Mouse (Mus musculus) midbrain, embryonic 11.5 days (tissue): ENCODE results near the gene Arl4a. TPM values are rescaled to one million over a fixed set of nuclear protein-coding genes. Genes with fewer than 3 reads are reported as not detected.

Experiments
- ATAC-seq: fragments of 200-750 bp; cut with Nextera tagmentation; 2 replicates; pipeline ENCODE4 v1.8.0; 2017; ENCODE audit warnings: moderate TSS enrichment, moderate library complexity; ENCODE audit not compliant: low FRiP score
- DNase-seq: peaks from one replicate; pipeline ENCODE4 v3.0.0; 2015; ENCODE audit warnings: low spot score; ENCODE audit errors: missing footprints
- H3K27ac ChIP-seq: fragments of 300-500 bp; sonication (generic); 2 replicates; pipeline ENCODE4 v1.5.1; 2014; ENCODE audit warnings: low read depth, low read length
- H3K27me3 ChIP-seq: fragments of 300-500 bp; sonication (generic); 2 replicates; pipeline ENCODE4 v1.6.1; 2014; ENCODE audit warnings: mild to moderate bottlenecking, low read length, moderate library complexity, mixed read lengths; ENCODE audit not compliant: control insufficient read depth, insufficient read depth
- H3K36me3 ChIP-seq: fragments of 300-500 bp; sonication (generic); 2 replicates; pipeline ENCODE4 v1.6.1; 2014; ENCODE audit warnings: mild to moderate bottlenecking, low read length, moderate library complexity, mixed read lengths; ENCODE audit not compliant: control insufficient read depth, insufficient read depth
- H3K4me1 ChIP-seq: fragments of 300-500 bp; sonication (generic); 2 replicates; pipeline ENCODE4 v1.6.1; 2014; ENCODE audit warnings: low read length; ENCODE audit not compliant: control insufficient read depth, insufficient read depth
- H3K4me2 ChIP-seq: fragments of 300-500 bp; sonication (generic); 2 replicates; pipeline ENCODE4 v1.6.1; 2014; ENCODE audit warnings: mild to moderate bottlenecking, moderate library complexity
- H3K4me3 ChIP-seq: fragments of 300-500 bp; sonication (generic); 2 replicates; pipeline ENCODE4 v1.5.1; 2014; ENCODE audit warnings: low read depth, low read length
- H3K9ac ChIP-seq: fragments of 300-500 bp; sonication (generic); 2 replicates; pipeline ENCODE4 v1.6.1; 2014; ENCODE audit warnings: low read length
- H3K9me3 ChIP-seq: fragments of 300-500 bp; sonication (generic); 2 replicates; pipeline ENCODE4 v1.6.1; 2016; ENCODE audit warnings: low read length; ENCODE audit not compliant: control insufficient read depth
- WGBS: fragments of 180-500 bp; shearing (Covaris S2); extraction: QIAGEN DNeasy Blood & Tissue Kit; methylation state at CpG from one replicate; pipeline ENCODE4 v1.1.7; 2014; 5-methylcytosine and 5-hydroxymethylcytosine counted together
- polyA plus RNA-seq: library from polyadenylated mRNA; unstranded; fragments of >200 nt; fragmentation: Nextera tagmentation; extraction: Ambion mirVana; gene quantifications from 2 replicates; pipeline ENCODE4 v1.2.1, GENCODE M21; 2014

The Arl4a gene
- polyA plus RNA-seq, 1 experiment from 2014 or later = 94.7 TPM

- WGBS = 82% methylated on average over 5 of the region's 5 CpGs
- Histone ChIP-seq H3K4me2 (no peak overlapping the region), H3K27me3 (no peaks in the 10 kb centered on the region), H3K9ac (no peak overlapping the region), H3K36me3 (no peaks in the 10 kb centered on the region), H3K27ac (no peak overlapping the region), H3K9me3 (no peaks in the 10 kb centered on the region), H3K4me1 (peaks cover 20% of the 10 kb centered on the region), H3K4me3 (no peak overlapping the region)
- ATAC-seq (no peak), DNase-seq (no peak)
Measured at GRCm38 (mm10) chr12:39996015-39996414, 41.8 kb downstream of the Arl4a start.

GRCm38 (mm10) chr12:39995609-39996008 is 42.2 kb downstream of the Arl4a start:
- H3K4me3 ChIP-seq = no peak overlapping the region
- H3K4me2 ChIP-seq = no peak overlapping the region
- no peaks in the 10 kb centered on the region for H3K27me3 ChIP-seq
- no peaks in the 10 kb centered on the region for H3K36me3 ChIP-seq
- DNase-seq = no peak
- H3K9me3 ChIP-seq = no peaks in the 10 kb centered on the region
- no peak overlapping the region for H3K27ac ChIP-seq
- H3K4me1 ChIP-seq = peaks cover 20% of the 10 kb centered on the region
- H3K9ac ChIP-seq = no peak overlapping the region
- no peak for ATAC-seq
- WGBS = 69% methylated on average over 1 of the region's 1 CpGs

GRCm38 (mm10) chr12:39992767-39993302 is 45.0 kb downstream of the Arl4a start:
- ATAC-seq = no peak
- Histone ChIP-seq H3K36me3 (no peaks in the 10 kb centered on the region), H3K4me1 (peaks cover 8% of the 10 kb centered on the region), H3K4me2 (no peak overlapping the region), H3K4me3 (no peak overlapping the region), H3K27me3 (no peaks in the 10 kb centered on the region), H3K27ac (no peak overlapping the region), H3K9ac (no peak overlapping the region), H3K9me3 (no peaks in the 10 kb centered on the region)
- 80% methylated on average over 6 of the region's 6 CpGs for WGBS
- DNase-seq = no peak

- no peak for DNase-seq
- WGBS = 37% methylated on average over 4 of the region's 4 CpGs
- Histone ChIP-seq H3K36me3 (no peaks in the 10 kb centered on the region), H3K27ac (no peak overlapping the region), H3K4me2 (no peak overlapping the region), H3K9me3 (no peaks in the 10 kb centered on the region), H3K9ac (no peak overlapping the region), H3K27me3 (no peaks in the 10 kb centered on the region), H3K4me1 (peaks cover 4% of the 10 kb centered on the region; the same call in 1 of the 2 replicates), H3K4me3 (no peak overlapping the region)
- peak; percentile 75 for ATAC-seq
Measured at GRCm38 (mm10) chr12:39990830-39991780, 46.7 kb downstream of the Arl4a start.

- H3K4me1 ChIP-seq = peaks cover 4% of the 10 kb centered on the region; the same call in 1 of the 2 replicates
- no peak overlapping the region for H3K9ac ChIP-seq
- no peak overlapping the region for H3K27ac ChIP-seq
- no peak overlapping the region for H3K4me2 ChIP-seq
- DNase-seq (no peak), ATAC-seq (no peak)
- WGBS = 92% methylated on average over 4 of the region's 4 CpGs
- no peak overlapping the region for H3K4me3 ChIP-seq
- H3K27me3 ChIP-seq = no peaks in the 10 kb centered on the region
- H3K36me3 ChIP-seq = no peaks in the 10 kb centered on the region
- no peaks in the 10 kb centered on the region for H3K9me3 ChIP-seq
Measured at GRCm38 (mm10) chr12:39989136-39989535, 48.7 kb downstream of the Arl4a start.

GRCm38 (mm10) chr12:39987177-39987576 is 50.6 kb downstream of the Arl4a start:
- H3K9ac ChIP-seq = no peak overlapping the region
- H3K4me3 ChIP-seq = no peak overlapping the region
- peaks cover 4% of the 10 kb centered on the region; the same call in 1 of the 2 replicates for H3K4me1 ChIP-seq
- ATAC-seq (no peak), DNase-seq (no peak)
- 90% methylated on average over 4 of the region's 4 CpGs for WGBS
- no peak overlapping the region for H3K27ac ChIP-seq
- no peaks in the 10 kb centered on the region for H3K9me3 ChIP-seq
- no peak overlapping the region for H3K4me2 ChIP-seq
- no peaks in the 10 kb centered on the region for H3K27me3 ChIP-seq
- H3K36me3 ChIP-seq = no peaks in the 10 kb centered on the region

- Histone ChIP-seq H3K27me3 (no peaks in the 10 kb centered on the region), H3K27ac (no peak overlapping the region), H3K4me3 (no peak overlapping the region), H3K9me3 (no peaks in the 10 kb centered on the region), H3K4me2 (no peak overlapping the region), H3K9ac (no peak overlapping the region), H3K4me1 (no peaks in the 10 kb centered on the region), H3K36me3 (no peaks in the 10 kb centered on the region)
- DNase-seq (no peak), ATAC-seq (no peak)
- WGBS = 95% methylated on average over 7 of the region's 7 CpGs
Measured at GRCm38 (mm10) chr12:39985639-39986038, 52.2 kb downstream of the Arl4a start.

- Histone ChIP-seq H3K36me3 (no peaks in the 10 kb centered on the region), H3K9me3 (no peaks in the 10 kb centered on the region), H3K9ac (no peak overlapping the region), H3K27ac (no peak overlapping the region), H3K4me1 (peaks cover 13% of the 10 kb centered on the region), H3K4me3 (no peak overlapping the region), H3K27me3 (no peaks in the 10 kb centered on the region), H3K4me2 (no peak overlapping the region)
- ATAC-seq (no peak), DNase-seq (no peak)
- 86% methylated on average over 1 of the region's 1 CpGs for WGBS
Measured at GRCm38 (mm10) chr12:39979792-39980191, 58.0 kb downstream of the Arl4a start.

GRCm38 (mm10) chr12:39979066-39979465 is 58.8 kb downstream of the Arl4a start:
- no peak overlapping the region for H3K9ac ChIP-seq
- no peaks in the 10 kb centered on the region for H3K36me3 ChIP-seq
- 96% methylated on average over 5 of the region's 5 CpGs for WGBS
- H3K4me2 ChIP-seq = no peak overlapping the region
- H3K4me1 ChIP-seq = peaks cover 18% of the 10 kb centered on the region
- H3K27me3 ChIP-seq = no peaks in the 10 kb centered on the region
- no peak overlapping the region for H3K27ac ChIP-seq
- no peaks in the 10 kb centered on the region for H3K9me3 ChIP-seq
- peak; percentile 66 for DNase-seq
- ATAC-seq = no peak
- no peak overlapping the region for H3K4me3 ChIP-seq
